Mouse (Mus musculus) liver, embryonic 14.5 days (tissue): Measurements from ENCODE around the gene Ccer2.

Experiments used
- CTCF ChIP-seq: IDR thresholded peaks from 2 replicates; pipeline ENCODE4 v1.5.1; 2016; ENCODE audit warnings: antibody characterized with exemption, low read depth, control low read depth
- EP300 ChIP-seq: IDR thresholded peaks from 2 replicates; pipeline ENCODE4 v1.6.1; 2016; ENCODE audit warnings: antibody characterized with exemption, low read depth

- no peak for TF ChIP-seq CTCF
- no peak for TF ChIP-seq EP300
Observed at GRCm38 (mm10) chr7:28709454-28709853, 46.5 kb upstream of the Ccer2 start.
